Mouse (Mus musculus) liver, adult 2 months (tissue): ENCODE measurements around the gene Numa1.

Experiments used
- CTCF ChIP-seq: fragments of 200-500 bp; IDR thresholded peaks from 2 replicates; pipeline ENCODE4 v1.5.1; 2011; ENCODE audit warnings: low read depth, low read length, control low read depth
- POLR2A ChIP-seq: fragments of 200-500 bp; IDR thresholded peaks from 2 replicates; pipeline ENCODE4 v1.6.1; 2011; ENCODE audit warnings: low read length, control low read depth; ENCODE audit not compliant: insufficient read depth; ENCODE audit errors: extremely low read depth

DNA sequence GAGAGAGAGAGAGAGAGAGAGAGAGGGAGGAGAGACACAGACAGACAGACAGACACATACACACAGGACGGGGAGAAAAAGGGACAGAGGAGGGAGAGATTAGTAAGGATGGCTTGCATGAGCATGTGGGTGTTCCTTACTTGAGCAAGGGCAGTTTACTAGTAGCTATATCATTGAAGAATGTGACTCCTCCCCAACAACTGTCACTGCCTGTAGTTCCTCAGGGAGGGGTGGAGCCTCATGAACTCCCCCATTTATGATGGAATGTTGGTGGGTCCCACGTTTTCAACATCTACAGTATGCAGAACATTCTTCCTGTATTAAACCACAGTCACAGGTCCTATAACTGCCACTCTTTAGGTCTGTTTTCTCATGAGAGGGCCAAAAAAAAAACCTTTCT is 18.2 kb downstream of the Numa1 start:
- TF ChIP-seq CTCF (no peak), POLR2A (no peak)
